Mouse (Mus musculus): ENCODE measurements around the gene Camta2.

GRCm38 (mm10) chr11:70688372-70688771, 467 bp upstream of the Camta2 start:
- TF ChIP-seq ZC3H11A (IDR thresholded peaks at IDR 0.05; ENCODE audit: borderline replicate concordance, low read depth, low read length) (no peak), MAFK (IDR thresholded peaks at IDR 0.05; ENCODE audit: insufficient read depth, low read depth, low read length) (no peak), ZNF384 (IDR thresholded peaks at IDR 0.05; ENCODE audit: low read depth, low read length) (no peak)
